Mouse (Mus musculus): ENCODE data around the gene Krtap5-4. TPM values are rescaled to one million over a fixed set of nuclear protein-coding genes. Genes with fewer than 3 reads are reported as not detected.
A peak's percentile ranks its signal among the peaks of the same experiment; 100 is the strongest.
"Not testable (repeated sequence)": the region's sequence is repeated elsewhere in the genome, so short reads cannot be mapped to it uniquely, and the experiment has no call there.

Gene Krtap5-4
- polyA plus RNA-seq, 1 experiment from 2014 or later = not detected

- Histone ChIP-seq H3K9me3 (ENCODE audit: control insufficient read depth, low read length) (no peaks in the 10 kb centered on the region), H3K9ac (ENCODE audit: low read depth, low read length) (no peak overlapping the region), H3K27ac (ENCODE audit: low read depth, low read length) (no peak overlapping the region), H3K4me1 (replicated peaks; ENCODE audit: control insufficient read depth, insufficient read depth, low read length) (no peaks in the 10 kb centered on the region), H3K4me2 (replicated peaks; ENCODE audit: low read depth, low read length) (no peak overlapping the region), H3K36me3 (ENCODE audit: control insufficient read depth, insufficient read depth, low read length) (no peaks in the 10 kb centered on the region), H3K4me3 (ENCODE audit: low read depth, low read length) (no peak overlapping the region), H3K27me3 (ENCODE audit: control insufficient read depth, insufficient read depth, low read length) (no peaks in the 10 kb centered on the region)
- peak; percentile 71 for DNase-seq (ENCODE audit: low spot score)
- ATAC-seq (ENCODE audit: low FRiP score) = 0 out of 2 replicates have a peak, but pooled peaks have one; percentile 27
- WGBS = 43% methylated on average over 6 of the region's 6 CpGs
These were observed 13.2 kb downstream of the Krtap5-4 start for GRCm38 (mm10) chr7:142316558-142316957.

GRCm38 (mm10) chr7:142317216-142317615 lies 13.9 kb downstream of the Krtap5-4 start:
- no peak for DNase-seq (ENCODE audit: low spot score)
- Histone ChIP-seq H3K9me3 (ENCODE audit: control insufficient read depth, low read length) (no peaks in the 10 kb centered on the region), H3K4me2 (replicated peaks; ENCODE audit: low read depth, low read length) (no peak overlapping the region), H3K4me1 (replicated peaks; ENCODE audit: control insufficient read depth, insufficient read depth, low read length) (no peaks in the 10 kb centered on the region), H3K27me3 (ENCODE audit: control insufficient read depth, insufficient read depth, low read length) (no peaks in the 10 kb centered on the region), H3K4me3 (ENCODE audit: low read depth, low read length) (no peak overlapping the region), H3K36me3 (ENCODE audit: control insufficient read depth, insufficient read depth, low read length) (no peaks in the 10 kb centered on the region), H3K27ac (ENCODE audit: low read depth, low read length) (no peak overlapping the region), H3K9ac (ENCODE audit: low read depth, low read length) (no peak overlapping the region)
- ATAC-seq (ENCODE audit: low FRiP score) = no peak
- WGBS = 75% methylated on average over 5 of the region's 5 CpGs

DNA sequence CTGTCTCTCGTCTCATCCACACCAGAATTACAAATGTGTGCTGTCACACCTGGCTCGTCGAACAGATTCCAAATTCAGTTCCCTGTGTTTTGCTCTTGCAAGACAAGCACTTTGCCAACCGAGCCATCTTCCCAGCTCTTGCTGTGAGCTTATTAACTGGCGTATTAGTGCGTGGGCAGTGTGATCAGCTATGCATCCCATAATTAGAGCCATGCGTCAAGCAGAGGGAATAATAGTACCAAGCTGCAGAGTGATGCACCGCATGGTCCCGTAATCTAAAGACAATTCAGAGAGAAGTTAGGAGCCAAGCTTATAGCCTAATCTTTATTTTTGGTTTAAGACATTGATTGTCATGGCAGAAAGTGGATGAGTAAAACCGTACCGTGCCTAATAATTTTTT lies 15.8 kb downstream of the Krtap5-4 start:
- ATAC-seq (ENCODE audit: low FRiP score) (no peak), DNase-seq (ENCODE audit: low spot score) (no peak)
- Histone ChIP-seq H3K9me3 (ENCODE audit: control insufficient read depth, low read length) (no peaks in the 10 kb centered on the region), H3K27me3 (ENCODE audit: control insufficient read depth, insufficient read depth, low read length) (no peaks in the 10 kb centered on the region), H3K4me2 (replicated peaks; ENCODE audit: low read depth, low read length) (no peak overlapping the region), H3K9ac (ENCODE audit: low read depth, low read length) (no peak overlapping the region), H3K4me3 (ENCODE audit: low read depth, low read length) (no peak overlapping the region), H3K36me3 (ENCODE audit: control insufficient read depth, insufficient read depth, low read length) (no peaks in the 10 kb centered on the region), H3K4me1 (replicated peaks; ENCODE audit: control insufficient read depth, insufficient read depth, low read length) (no peaks in the 10 kb centered on the region), H3K27ac (ENCODE audit: low read depth, low read length) (no peak overlapping the region)
- WGBS = 88% methylated on average over 11 of the region's 11 CpGs

DNA sequence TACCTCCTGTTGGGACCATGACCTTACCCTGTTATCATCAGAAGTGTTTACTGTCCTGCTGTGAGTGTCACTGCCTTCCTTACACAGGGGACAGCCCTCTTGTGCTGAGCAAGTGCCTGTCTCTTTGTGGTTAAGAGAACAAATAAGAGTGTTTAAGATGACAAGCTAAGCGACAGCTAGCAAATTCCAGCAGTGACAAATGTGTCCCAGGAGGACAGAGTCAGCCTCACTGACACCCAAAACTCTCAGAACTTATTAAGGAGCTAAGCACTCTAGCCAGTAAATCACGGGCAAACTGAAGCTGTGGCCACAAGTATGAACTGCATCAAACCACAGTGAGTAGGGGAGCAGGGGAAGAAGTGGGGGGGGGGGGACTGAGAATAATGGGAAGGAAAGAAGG lies 17.6 kb downstream of the Krtap5-4 start:
- Histone ChIP-seq H3K9me3 (ENCODE audit: control insufficient read depth, low read length) (no peaks in the 10 kb centered on the region), H3K27ac (ENCODE audit: low read depth, low read length) (no peak overlapping the region), H3K4me1 (replicated peaks; ENCODE audit: control insufficient read depth, insufficient read depth, low read length) (no peaks in the 10 kb centered on the region), H3K4me2 (replicated peaks; ENCODE audit: low read depth, low read length) (no peak overlapping the region), H3K27me3 (ENCODE audit: control insufficient read depth, insufficient read depth, low read length) (no peaks in the 10 kb centered on the region), H3K9ac (ENCODE audit: low read depth, low read length) (no peak overlapping the region), H3K4me3 (ENCODE audit: low read depth, low read length) (no peak overlapping the region), H3K36me3 (ENCODE audit: control insufficient read depth, insufficient read depth, low read length) (no peaks in the 10 kb centered on the region)
- no peak for DNase-seq (ENCODE audit: low spot score)
- 35% methylated on average over 2 of the region's 2 CpGs for WGBS
- ATAC-seq (ENCODE audit: low FRiP score) = no peak

GRCm38 (mm10) chr7:142321637-142322306 lies 18.4 kb downstream of the Krtap5-4 start:
- H3K9ac ChIP-seq (ENCODE audit: low read depth, low read length); H3K4me2 ChIP-seq (replicated peaks; ENCODE audit: low read depth, low read length); DNase-seq (ENCODE audit: low spot score); H3K27ac ChIP-seq (ENCODE audit: low read depth, low read length); H3K9me3 ChIP-seq (ENCODE audit: control insufficient read depth, low read length); H3K4me1 ChIP-seq (replicated peaks; ENCODE audit: control insufficient read depth, insufficient read depth, low read length); H3K27me3 ChIP-seq (ENCODE audit: control insufficient read depth, insufficient read depth, low read length); H3K4me3 ChIP-seq (ENCODE audit: low read depth, low read length); H3K36me3 ChIP-seq (ENCODE audit: control insufficient read depth, insufficient read depth, low read length); ATAC-seq (ENCODE audit: low FRiP score): not testable (repeated sequence)
- 53% methylated on average over 3 of the region's 10 CpGs for WGBS

DNA sequence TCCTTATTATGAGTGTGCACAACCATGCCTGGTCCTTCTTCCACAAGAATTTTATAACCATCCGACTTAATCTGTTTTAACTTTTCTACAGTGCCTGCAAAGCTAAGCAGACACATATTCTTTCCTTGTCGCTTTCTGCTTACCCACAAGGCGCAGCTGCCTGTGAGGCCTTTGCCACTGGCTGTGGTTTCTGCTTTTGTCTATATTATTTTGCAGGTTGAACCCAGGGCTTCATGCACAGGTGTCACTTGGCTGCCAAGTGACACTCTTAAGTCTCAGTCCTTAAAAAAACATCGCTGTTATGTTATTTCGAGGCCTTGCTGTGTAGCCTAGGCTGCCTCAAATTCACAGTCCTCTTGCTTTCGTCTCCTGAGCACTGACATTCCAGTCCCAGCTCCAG lies 19.3 kb downstream of the Krtap5-4 start:
- no peaks in the 10 kb centered on the region for H3K36me3 ChIP-seq (ENCODE audit: control insufficient read depth, insufficient read depth, low read length)
- no peak overlapping the region for H3K4me2 ChIP-seq (replicated peaks; ENCODE audit: low read depth, low read length)
- 93% methylated on average over 6 of the region's 6 CpGs for WGBS
- H3K4me3 ChIP-seq (ENCODE audit: low read depth, low read length) = no peak overlapping the region
- no peaks in the 10 kb centered on the region for H3K4me1 ChIP-seq (replicated peaks; ENCODE audit: control insufficient read depth, insufficient read depth, low read length)
- no peaks in the 10 kb centered on the region for H3K9me3 ChIP-seq (ENCODE audit: control insufficient read depth, low read length)
- no peak overlapping the region for H3K27ac ChIP-seq (ENCODE audit: low read depth, low read length)
- H3K27me3 ChIP-seq (ENCODE audit: control insufficient read depth, insufficient read depth, low read length) = no peaks in the 10 kb centered on the region
- H3K9ac ChIP-seq (ENCODE audit: low read depth, low read length) = no peak overlapping the region
- ATAC-seq (ENCODE audit: low FRiP score) (no peak), DNase-seq (ENCODE audit: low spot score) (no peak)

DNA sequence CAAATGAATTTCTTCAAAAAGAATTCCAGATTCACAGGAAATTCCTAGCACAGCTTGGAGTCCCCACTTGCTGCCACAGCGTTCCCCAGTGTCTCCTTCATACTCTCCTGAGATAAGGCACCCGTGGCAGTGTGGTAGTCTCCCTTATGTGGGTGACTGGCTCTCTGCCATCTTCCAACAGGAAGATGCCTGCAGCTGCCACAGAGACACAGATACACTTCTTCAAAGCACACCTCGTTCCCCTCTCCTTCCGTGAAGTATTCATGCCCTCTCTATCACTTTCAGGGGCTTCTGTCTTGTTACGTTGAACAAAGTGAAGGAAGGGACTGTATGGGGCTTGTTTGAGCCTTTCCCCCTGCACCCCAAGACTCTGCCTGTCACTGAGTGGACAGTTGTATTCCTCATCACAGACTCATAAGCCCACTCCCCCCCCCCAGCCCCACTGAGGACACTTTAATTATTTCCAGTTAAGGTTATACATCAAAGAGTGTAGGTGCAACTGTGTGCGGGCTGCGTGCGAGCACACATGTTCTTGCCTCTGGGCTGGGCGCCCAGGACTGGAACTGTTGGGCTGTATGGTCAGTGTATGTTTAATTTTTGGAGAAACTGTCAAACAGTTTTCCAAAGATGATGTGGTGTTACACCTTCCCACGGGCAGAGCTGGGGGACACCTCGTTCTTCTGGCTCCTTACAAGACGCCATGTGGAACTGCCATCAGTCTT lies 20.2 kb downstream of the Krtap5-4 start:
- no peak for ATAC-seq (ENCODE audit: low FRiP score)
- Histone ChIP-seq H3K4me2 (replicated peaks; ENCODE audit: low read depth, low read length) (no peak overlapping the region), H3K27ac (ENCODE audit: low read depth, low read length) (no peak overlapping the region), H3K9ac (ENCODE audit: low read depth, low read length) (no peak overlapping the region), H3K36me3 (ENCODE audit: control insufficient read depth, insufficient read depth, low read length) (no peaks in the 10 kb centered on the region), H3K4me1 (replicated peaks; ENCODE audit: control insufficient read depth, insufficient read depth, low read length) (no peaks in the 10 kb centered on the region), H3K27me3 (ENCODE audit: control insufficient read depth, insufficient read depth, low read length) (no peaks in the 10 kb centered on the region), H3K9me3 (ENCODE audit: control insufficient read depth, low read length) (no peaks in the 10 kb centered on the region), H3K4me3 (ENCODE audit: low read depth, low read length) (no peak overlapping the region)
- no peak for DNase-seq (ENCODE audit: low spot score)
- WGBS = 87% methylated on average over 12 of the region's 12 CpGs

DNA sequence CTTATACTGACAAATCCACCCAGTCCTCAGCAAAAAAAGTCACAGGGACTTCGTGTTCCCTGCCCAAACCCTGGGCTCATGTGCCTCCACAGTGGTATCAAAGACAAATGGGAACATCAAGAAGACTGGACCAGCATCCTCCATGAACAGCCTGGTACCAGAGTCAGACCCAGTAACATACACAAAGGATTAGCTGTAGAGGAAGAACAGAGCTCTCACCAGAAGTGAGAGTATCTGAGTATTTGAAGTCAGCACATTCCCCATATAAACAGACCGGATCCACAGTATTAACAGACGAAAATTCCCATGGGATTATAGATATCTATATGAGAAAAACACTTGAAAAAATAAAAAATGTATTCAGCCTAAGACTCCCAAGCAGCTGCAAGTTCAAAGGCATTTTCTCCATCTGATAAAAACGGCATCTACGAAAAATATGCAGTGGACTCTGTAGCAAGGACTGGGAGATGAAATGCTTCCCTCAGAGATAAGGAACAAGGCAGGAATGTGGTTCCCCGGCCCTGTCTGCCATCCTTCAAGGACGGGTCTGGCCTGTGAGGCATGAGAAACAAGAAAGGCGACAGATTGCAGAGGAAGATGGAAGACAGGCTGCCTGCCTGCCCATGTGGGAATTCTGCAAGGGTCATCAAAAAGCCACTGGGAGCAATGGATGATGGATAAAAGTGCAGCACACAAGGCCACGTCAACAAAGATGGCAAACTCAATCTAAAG lies 23.5 kb downstream of the Krtap5-4 start:
- H3K4me2 ChIP-seq (replicated peaks; ENCODE audit: low read depth, low read length) = no peak overlapping the region
- 68% methylated on average over 9 of the region's 9 CpGs for WGBS
- no peak overlapping the region for H3K27ac ChIP-seq (ENCODE audit: low read depth, low read length)
- no peak overlapping the region for H3K9ac ChIP-seq (ENCODE audit: low read depth, low read length)
- H3K27me3 ChIP-seq (ENCODE audit: control insufficient read depth, insufficient read depth, low read length) = no peaks in the 10 kb centered on the region
- no peaks in the 10 kb centered on the region for H3K9me3 ChIP-seq (ENCODE audit: control insufficient read depth, low read length)
- no peaks in the 10 kb centered on the region for H3K36me3 ChIP-seq (ENCODE audit: control insufficient read depth, insufficient read depth, low read length)
- ATAC-seq (ENCODE audit: low FRiP score) (no peak), DNase-seq (ENCODE audit: low spot score) (no peak)
- no peak overlapping the region for H3K4me3 ChIP-seq (ENCODE audit: low read depth, low read length)
- no peaks in the 10 kb centered on the region for H3K4me1 ChIP-seq (replicated peaks; ENCODE audit: control insufficient read depth, insufficient read depth, low read length)
